Mouse (Mus musculus): Measurements from ENCODE around the gene 9930104L06Rik.

Gene 9930104L06Rik

DNA sequence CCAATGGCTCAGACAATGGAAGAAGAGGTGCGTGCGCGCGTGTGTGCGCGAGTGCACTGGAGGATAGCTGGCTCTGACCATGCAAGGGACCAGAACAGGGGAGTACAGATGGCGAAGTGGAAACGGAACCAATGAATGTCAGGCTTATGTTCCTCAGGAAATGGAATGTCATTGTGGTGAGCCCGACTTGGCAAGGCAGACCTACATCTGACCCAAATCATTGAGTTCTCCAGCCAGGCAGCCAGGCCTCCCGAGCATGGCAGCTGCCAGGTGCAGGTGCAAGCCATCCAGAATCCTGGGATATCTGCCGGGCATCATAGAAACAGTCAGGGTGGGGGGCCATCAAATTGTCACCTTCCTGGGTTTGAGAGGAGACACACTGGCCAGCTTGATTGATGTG, 24.1 kb downstream of the 9930104L06Rik start:
- DNase-seq (ENCODE audit: low spot score), result no peak

- no peak for DNase-seq (ENCODE audit: low spot score)
Observed at GRCm38 (mm10) chr4:124962576-124962975, 25.7 kb downstream of the 9930104L06Rik start.

DNA sequence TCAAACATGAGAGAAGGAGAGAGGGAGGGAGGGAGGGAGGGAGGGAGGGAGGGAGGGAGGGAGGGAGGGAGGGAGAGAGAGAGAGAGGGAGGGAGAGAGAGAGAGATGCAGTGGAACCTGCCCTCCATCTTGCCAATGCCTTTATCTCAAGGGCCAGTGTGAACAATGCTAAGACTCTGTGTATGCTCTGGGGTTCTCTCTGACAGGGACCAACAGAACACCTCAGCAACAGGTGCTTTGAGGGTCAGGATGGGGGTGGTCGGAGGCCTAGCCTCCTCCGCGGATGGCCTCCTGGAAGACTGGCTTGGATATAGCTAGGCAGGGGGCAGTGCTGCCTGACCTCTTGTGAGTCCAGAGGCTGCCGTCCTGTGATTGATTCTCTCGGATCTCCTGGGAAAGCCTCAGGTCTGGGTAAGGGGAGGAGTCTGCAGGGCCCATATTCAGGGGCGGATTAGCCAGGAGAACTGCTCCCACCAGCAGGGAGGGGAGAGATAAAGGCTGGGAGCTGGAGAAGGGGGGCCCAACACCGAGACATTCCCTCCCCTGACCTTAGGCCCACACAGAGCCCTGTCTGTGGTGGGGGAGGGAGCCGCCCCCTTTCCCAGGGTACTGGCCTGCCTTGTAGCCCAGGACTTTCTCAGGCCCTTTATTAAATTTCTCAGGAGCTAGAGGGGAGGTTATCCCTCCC, 28.2 kb downstream of the 9930104L06Rik start:
- no peak for DNase-seq (ENCODE audit: low spot score)

DNA sequence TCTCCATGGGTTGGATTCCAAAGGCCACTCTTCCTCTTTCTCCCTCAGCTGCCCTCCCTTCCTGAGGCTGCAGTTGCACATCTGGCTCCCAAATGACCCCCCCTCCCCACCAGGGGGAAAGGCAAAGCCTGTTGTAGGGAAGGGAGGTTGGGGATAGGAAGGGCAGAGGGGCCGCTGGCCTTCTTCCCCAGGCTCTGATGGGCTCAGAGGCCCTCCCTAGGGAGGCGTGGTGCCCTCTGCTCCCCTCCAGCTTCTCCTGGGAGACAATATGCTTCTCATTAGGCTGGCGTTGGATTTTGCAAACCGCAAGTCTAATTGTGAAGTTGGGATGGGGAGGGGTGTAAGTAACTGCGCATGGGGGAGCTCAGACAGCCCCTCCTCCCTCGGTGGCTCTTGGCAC, 31.9 kb downstream of the 9930104L06Rik start:
- DNase-seq (ENCODE audit: low spot score), result no peak

DNA sequence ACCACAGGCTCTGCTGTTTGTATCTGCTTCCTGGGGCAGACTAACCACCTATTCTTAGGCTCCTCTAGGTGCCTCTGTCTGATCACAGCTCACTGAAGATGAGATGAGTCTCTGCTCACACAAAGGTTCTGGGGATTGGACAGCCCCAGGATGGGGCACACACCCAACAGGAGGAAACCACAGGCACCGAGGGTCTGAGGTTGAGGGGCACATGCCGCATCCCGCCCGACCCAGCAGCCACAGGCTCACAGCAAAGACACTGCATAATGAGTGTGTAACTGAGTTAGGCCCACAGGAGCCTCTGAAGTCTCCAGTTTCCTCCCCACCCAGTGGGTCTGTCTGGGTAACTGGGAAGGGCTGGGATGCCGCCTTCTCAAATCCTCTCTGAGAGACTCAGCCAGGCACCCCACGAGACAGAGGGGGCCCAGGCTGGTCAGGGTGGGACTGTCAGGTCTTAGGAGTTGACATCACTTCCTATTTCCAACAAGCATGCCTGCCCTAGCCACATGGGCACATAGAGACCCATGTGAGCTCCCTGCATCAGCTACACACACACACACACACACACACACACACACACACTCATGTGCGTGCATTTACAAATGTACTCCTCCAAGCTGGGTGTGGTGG, 32.5 kb downstream of the 9930104L06Rik start:
- no peak for DNase-seq (ENCODE audit: low spot score)

DNA sequence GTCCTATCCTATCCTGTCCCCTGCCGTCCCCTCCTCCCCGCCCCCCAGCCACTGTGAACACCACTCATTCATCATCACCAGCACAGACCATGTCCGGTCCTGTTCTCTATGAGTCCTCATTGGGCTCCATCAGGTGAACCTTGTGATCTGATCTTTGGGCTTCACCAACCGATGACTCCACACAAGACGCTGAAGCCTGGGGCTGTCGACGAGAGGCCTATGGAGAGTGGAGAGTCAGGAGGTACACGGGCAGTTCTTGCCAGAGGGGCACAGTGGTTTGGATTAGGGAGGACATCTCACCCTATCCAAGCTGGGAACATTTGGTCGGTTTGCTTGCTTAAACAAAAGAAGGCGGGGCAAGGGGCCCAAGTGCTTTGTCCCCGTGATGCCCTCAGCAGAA, 33.3 kb downstream of the 9930104L06Rik start:
- no peak for DNase-seq (ENCODE audit: low spot score)

- DNase-seq (ENCODE audit: low spot score), result no peak
Observed at GRCm38 (mm10) chr4:124970677-124971076, 33.8 kb downstream of the 9930104L06Rik start.

- DNase-seq (ENCODE audit: low spot score), result no peak
Observed at GRCm38 (mm10) chr4:124971094-124971493, 34.2 kb downstream of the 9930104L06Rik start.

DNA sequence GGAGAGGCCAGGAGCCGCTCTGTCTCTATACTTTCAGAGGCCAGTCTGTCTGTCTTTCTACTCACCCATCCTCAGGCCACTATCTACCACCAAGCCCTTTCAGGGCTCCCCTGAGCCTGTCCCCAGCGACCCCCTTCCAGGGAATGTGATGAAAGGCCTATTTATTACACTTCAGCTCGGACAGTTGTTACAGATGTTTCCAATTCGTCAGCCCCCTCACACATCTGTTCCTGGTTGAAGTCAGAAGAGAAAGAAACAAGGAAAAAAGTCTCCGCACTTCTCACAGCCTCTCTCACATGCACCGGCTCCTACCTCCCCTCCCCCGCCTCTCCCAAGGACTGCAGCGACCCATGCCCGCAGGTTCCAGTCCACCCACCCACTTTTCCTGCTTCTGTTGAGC, 35.5 kb downstream of the 9930104L06Rik start:
- no peak for DNase-seq (ENCODE audit: low spot score)

DNA sequence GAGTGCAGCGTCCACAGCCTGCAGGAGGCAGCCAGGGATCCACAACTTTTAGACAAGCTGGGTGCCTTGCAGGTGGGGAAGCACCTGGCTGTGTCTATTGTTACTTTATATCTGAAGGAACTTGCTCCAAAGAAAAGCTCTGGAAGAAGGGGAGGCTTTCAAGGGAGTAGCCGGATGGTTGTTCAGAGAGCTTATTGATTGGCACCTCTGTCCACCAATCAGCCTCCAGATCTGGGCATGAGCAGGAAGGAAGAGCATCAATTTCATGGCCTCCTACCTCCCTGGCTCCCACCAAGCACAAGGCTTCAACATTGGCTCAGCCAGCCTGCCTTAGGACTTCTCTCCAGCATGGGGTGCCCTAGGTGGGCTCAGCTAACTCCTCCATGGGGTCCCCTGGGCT, 36.4 kb downstream of the 9930104L06Rik start:
- no peak for DNase-seq (ENCODE audit: low spot score)

DNA sequence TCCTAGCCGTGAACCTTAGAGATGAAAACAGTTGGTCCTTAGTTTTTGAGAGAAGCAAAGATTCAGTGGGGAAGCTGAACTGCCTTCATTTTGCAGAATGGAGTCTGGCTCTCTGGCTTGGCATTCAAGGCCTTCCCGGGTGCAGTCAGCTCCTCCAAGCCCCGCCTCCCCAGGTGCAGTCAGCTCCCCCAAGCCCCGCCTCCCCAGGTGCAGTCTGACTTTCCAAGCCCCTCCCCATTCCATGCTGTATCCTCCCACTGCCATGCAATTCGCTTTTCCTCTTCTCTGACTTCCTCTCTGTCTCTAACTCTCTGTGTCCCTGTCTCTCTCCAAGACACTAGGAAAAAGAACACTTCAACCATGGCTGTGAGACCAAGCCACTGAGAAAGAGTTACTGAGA, 41.4 kb downstream of the 9930104L06Rik start:
- DNase-seq (ENCODE audit: low spot score), result no peak

- DNase-seq (ENCODE audit: low spot score), result peak; percentile 33
Observed at GRCm38 (mm10) chr4:124983893-124984526, 47.2 kb downstream of the 9930104L06Rik start.

DNA sequence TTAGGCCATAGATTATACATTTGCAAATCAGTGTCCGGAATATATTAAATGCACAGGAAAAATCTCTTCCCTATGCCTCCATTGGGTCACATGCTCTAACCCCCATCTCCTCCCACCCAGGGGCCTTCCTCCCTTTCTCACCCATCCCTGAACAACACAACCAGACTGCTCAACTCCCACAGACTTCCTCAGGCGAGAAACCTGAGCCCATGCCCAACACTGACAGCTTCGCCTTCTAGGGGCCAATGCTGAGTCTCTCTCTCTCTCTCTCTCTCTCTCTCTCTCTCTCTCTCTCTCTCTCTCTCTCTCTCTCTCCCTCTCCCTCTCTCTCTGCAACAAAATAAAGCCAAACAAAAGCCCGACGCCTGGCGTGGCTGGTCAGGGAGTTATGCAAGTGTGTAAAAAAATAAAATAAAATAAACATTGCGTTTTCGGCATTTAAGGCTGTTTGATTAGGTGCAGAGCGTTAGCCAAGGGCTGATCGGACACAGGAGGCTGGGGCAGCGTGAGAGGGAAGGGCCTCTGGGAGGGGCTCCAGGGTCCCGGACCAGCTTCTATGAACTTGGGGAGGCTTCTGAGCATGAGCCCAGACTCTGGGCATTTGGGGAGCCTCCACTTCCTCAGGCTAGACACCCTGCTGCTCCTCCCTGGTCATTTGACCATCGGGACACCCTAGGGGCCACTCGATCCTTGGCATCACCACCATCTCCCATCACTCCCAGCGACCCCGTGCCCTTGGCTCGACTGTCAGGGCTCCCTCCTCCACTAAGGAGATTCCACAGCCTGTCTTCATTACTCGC, 48.2 kb downstream of the 9930104L06Rik start:
- no peak for DNase-seq (ENCODE audit: low spot score)

DNA sequence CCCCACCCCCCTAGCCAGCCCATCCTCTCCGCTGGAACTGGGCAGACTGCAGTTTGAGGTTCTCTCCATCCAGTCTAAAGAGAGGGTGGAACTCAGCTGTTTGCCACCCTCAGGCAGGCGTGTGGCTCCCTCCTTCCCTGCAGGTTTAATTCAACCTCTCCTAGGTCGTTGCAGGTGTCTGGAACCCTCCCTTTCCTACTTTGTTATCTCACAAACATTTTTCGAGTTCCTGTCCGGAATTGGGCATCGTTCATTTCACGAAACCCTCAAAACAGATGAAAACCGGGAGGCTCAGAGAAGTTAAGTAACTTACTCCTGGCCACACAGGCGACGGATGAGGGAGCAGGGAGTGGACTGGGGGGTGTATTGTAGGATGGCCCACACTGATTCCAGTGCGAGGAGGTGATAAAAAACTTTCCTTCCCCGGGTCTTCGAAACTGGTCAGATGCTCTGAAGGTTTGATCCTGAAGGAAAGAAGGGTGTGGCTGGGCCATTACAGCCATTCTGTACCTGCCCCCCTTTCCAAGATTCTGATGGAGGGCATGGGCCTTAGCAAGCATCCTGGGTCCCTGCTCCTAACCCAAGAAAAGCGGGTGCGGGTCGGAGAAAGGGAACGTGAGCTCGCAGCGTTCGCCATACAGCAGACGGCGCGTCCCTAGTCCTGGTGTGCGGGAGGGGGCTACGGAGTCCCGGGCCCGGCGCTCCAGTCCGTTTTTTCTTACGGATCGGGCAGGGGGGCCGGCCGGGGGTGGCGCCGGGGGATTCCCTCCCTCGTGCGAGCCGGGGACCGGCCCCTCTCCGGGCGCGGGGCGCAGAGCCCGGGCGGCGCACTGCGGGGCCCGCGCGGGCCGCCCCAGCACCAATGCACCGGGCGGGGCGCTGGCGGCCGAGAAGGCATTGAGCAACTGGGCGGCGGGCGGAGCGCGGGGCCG, 49.1 kb downstream of the 9930104L06Rik start, which contains the start of gene Rspo1:
Rspo1 (plus strand) TSS at position 760 of the 932 bp plus-strand sequence.
- no peak for DNase-seq (ENCODE audit: low spot score)

GRCm38 (mm10) chr4:124986739-124987710, 50.2 kb downstream of the 9930104L06Rik start:
- no peak for DNase-seq (ENCODE audit: low spot score)

GRCm38 (mm10) chr4:124987711-124988097, 50.9 kb downstream of the 9930104L06Rik start:
- DNase-seq (ENCODE audit: low spot score), result no peak

GRCm38 (mm10) chr4:124988382-124988781, 51.5 kb downstream of the 9930104L06Rik start:
- DNase-seq (ENCODE audit: low spot score), result no peak

DNA sequence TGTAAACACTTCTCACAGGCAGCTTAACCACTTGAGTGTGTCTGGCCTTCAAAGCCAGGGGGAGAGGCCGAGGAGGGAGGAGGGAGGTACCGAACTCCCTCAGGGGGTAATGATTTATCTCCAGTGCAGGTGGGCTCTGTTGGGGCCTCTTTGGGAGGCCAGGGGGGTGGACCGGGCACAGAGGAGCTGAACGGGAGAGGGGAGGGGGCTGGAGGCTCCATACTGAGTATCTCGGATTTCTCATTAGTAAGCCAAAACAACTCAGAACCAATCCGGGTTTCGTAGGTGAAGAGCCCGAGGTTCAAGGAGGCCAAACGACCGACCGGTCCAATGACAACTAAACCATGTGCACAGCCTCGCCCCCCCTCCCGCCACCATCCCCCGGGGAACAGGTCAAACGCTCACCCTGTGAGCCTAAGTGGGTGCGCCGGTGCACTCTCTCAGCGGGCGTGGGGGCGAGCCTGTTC, 53.0 kb downstream of the 9930104L06Rik start:
- no peak for DNase-seq (ENCODE audit: low spot score)

- DNase-seq (ENCODE audit: low spot score), result no peak
Observed at GRCm38 (mm10) chr4:124990325-124990724, 53.5 kb downstream of the 9930104L06Rik start.

All from c-Kit-positive CD71-positive TER-119-positive erythroid progenitor cells, embryonic 14.5 days (primary cell).